Mouse (Mus musculus) olfactory bulb, adult 2 months (tissue): ENCODE results near the gene Rhpn2.

Experiments
- CTCF ChIP-seq: fragments of 200-500 bp; IDR thresholded peaks from 2 replicates; pipeline ENCODE4 v1.5.1; 2012; ENCODE audit warnings: low read depth, mild to moderate bottlenecking, low read length, moderate library complexity; ENCODE audit not compliant: insufficient read depth
- POLR2A ChIP-seq: fragments of 200-500 bp; IDR thresholded peaks from 2 replicates; pipeline ENCODE4 v1.6.1; 2012; ENCODE audit warnings: mild to moderate bottlenecking, low read depth, low read length, moderate library complexity; ENCODE audit not compliant: insufficient read depth

DNA sequence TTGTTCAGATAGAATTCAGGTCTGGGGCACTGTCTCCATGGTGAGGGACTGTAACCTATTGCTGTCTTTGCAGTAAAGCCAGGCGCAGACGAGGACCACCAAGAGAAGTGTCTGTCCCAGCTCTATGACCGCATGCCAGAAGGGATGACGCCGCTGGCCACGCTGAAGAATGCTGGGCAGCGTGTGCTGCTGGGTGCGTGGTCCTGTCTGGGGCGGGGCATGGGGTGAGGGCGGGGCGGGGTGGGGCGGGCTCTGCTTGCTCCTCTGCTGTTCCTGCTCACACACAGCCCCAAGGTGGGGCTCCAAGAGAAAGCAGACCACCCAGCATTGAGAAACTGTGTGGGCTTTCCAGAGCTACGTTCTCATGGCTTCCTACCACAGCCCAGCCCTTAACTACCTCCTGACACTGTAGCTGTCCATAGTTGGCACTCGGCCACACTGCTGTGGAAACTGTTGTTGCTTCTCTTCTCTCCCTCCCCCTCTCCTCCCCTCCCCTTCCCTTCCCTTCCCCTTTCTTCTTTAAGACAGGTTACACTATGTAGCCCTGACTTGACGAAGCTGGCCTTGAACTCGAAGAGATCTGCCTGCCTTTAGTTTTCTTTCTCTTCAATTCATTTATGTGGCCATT is 45.6 kb downstream of the Rhpn2 start:
- TF ChIP-seq CTCF = no peak
- no peak for TF ChIP-seq POLR2A
